Mouse (Mus musculus) stomach, embryonic 15.5 days (tissue): ENCODE measurements around the gene Chn2. TPM values are rescaled to one million over a fixed set of nuclear protein-coding genes. Genes with fewer than 3 reads are reported as not detected.

Experiments
- ATAC-seq: fragments of 200-750 bp; cut with Nextera tagmentation; 2 replicates; pipeline ENCODE4 v1.8.0; 2017; ENCODE audit warnings: low read depth, moderate number of reproducible peaks, moderate TSS enrichment; ENCODE audit not compliant: insufficient read depth, low FRiP score
- H3K27ac ChIP-seq: fragments of 300-500 bp; sonication (generic); 2 replicates; pipeline ENCODE4 v1.5.1; 2015; ENCODE audit warnings: mild to moderate bottlenecking, inconsistent platforms
- H3K27me3 ChIP-seq: fragments of 300-500 bp; sonication (generic); replicated peaks from 2 replicates; pipeline ENCODE4 v1.6.1; 2015; ENCODE audit warnings: inconsistent platforms
- H3K36me3 ChIP-seq: fragments of 300-500 bp; sonication (generic); 2 replicates; pipeline ENCODE4 v1.6.1; 2015; ENCODE audit warnings: inconsistent platforms
- H3K4me1 ChIP-seq: fragments of 300-500 bp; sonication (generic); 2 replicates; pipeline ENCODE4 v1.6.1; 2015; ENCODE audit warnings: inconsistent platforms
- H3K4me2 ChIP-seq: fragments of 300-500 bp; sonication (generic); 2 replicates; pipeline ENCODE4 v1.6.1; 2015; ENCODE audit warnings: mild to moderate bottlenecking, inconsistent platforms
- H3K4me3 ChIP-seq: fragments of 300-500 bp; sonication (generic); replicated peaks from 2 replicates; pipeline ENCODE4 v1.5.1; 2015; ENCODE audit warnings: inconsistent platforms
- H3K9ac ChIP-seq: fragments of 300-500 bp; sonication (generic); 2 replicates; pipeline ENCODE4 v1.6.1; 2015; ENCODE audit warnings: inconsistent platforms
- H3K9me3 ChIP-seq: fragments of 300-500 bp; sonication (generic); 2 replicates; pipeline ENCODE4 v1.6.1; 2016; ENCODE audit warnings: inconsistent platforms
- WGBS: fragments of 180-500 bp; shearing (Covaris S2); methylation state at CpG from one replicate; pipeline ENCODE4 v1.1.7; 2015; 5-methylcytosine and 5-hydroxymethylcytosine counted together
- polyA plus RNA-seq: library from polyadenylated mRNA; unstranded; fragments of >200 nt; fragmentation: Nextera tagmentation; extraction: Ambion mirVana; gene quantifications from 2 replicates; pipeline ENCODE4 v1.2.1, GENCODE M21; 2015

Gene Chn2
- polyA plus RNA-seq, 1 experiment from 2014 or later, result 15.6 TPM

DNA sequence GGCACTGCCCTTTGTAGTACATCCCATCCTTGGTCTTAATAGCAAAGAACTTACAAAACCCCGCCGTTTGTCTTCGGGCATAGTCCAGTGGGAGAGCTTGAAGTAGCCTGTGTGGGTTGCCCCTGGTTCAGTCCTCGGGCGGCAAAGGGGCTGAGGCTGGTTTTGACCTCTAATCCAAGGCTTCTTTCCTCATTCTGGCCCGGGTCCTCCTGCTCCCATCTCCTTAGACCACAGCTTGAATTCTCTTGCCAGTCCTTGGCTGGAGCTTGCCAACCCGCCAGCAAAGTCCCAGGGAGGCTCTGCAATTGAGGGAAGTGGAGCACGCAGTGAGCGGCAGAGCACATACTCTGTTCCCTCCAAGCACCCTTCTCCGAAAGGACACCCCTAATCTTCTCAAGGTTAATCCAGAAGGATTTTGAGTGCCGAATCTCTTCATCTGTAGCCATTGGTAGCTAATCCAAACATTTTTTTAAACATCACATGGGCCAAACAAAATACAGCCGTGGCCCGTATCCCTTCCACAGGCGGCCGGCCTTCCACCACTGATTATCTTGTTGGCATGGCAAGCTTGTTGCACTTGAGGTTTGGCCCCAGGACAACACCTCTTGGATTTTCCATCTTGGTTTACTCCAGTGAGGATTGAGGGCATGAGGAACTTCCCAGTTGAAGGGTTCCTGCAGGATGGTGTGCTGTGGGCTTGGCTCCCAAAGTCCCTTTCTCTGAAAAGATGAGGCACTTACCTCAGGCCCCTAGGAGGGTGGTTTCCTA lies 41.3 kb downstream of the Chn2 start:
- no peak overlapping the region for H3K4me2 ChIP-seq
- H3K4me1 ChIP-seq, result 0 out of 2 replicates have a peak, but pooled peaks cover 4% of the 10 kb centered on the region
- H3K9me3 ChIP-seq, result no peaks in the 10 kb centered on the region
- no peak overlapping the region for H3K27ac ChIP-seq
- no peaks in the 10 kb centered on the region for H3K27me3 ChIP-seq
- ATAC-seq, result no peak
- H3K9ac ChIP-seq, result no peak overlapping the region
- WGBS, result 89% methylated on average over 15 of the region's 15 CpGs
- no peak overlapping the region for H3K4me3 ChIP-seq
- no peaks in the 10 kb centered on the region for H3K36me3 ChIP-seq

- H3K27ac ChIP-seq, result no peak overlapping the region
- ATAC-seq, result no peak
- no peak overlapping the region for H3K4me3 ChIP-seq
- H3K4me2 ChIP-seq, result no peak overlapping the region
- no peak overlapping the region for H3K9ac ChIP-seq
- H3K9me3 ChIP-seq, result no peaks in the 10 kb centered on the region
- H3K27me3 ChIP-seq, result no peaks in the 10 kb centered on the region
- 81% methylated on average over 2 of the region's 2 CpGs for WGBS
- no peaks in the 10 kb centered on the region for H3K36me3 ChIP-seq
- 0 out of 2 replicates have a peak, but pooled peaks cover 4% of the 10 kb centered on the region for H3K4me1 ChIP-seq
Measured at GRCm38 (mm10) chr6:54082576-54082975, 43.2 kb downstream of the Chn2 start.

GRCm38 (mm10) chr6:54084046-54084445 lies 44.7 kb downstream of the Chn2 start:
- no peak overlapping the region for H3K9ac ChIP-seq
- H3K4me2 ChIP-seq, result no peak overlapping the region
- no peak for ATAC-seq
- no peaks in the 10 kb centered on the region for H3K4me1 ChIP-seq
- H3K9me3 ChIP-seq, result no peaks in the 10 kb centered on the region
- H3K27me3 ChIP-seq, result no peaks in the 10 kb centered on the region
- H3K4me3 ChIP-seq, result no peak overlapping the region
- H3K36me3 ChIP-seq, result no peaks in the 10 kb centered on the region
- H3K27ac ChIP-seq, result no peak overlapping the region
- WGBS, result 75% methylated on average over 6 of the region's 6 CpGs

DNA sequence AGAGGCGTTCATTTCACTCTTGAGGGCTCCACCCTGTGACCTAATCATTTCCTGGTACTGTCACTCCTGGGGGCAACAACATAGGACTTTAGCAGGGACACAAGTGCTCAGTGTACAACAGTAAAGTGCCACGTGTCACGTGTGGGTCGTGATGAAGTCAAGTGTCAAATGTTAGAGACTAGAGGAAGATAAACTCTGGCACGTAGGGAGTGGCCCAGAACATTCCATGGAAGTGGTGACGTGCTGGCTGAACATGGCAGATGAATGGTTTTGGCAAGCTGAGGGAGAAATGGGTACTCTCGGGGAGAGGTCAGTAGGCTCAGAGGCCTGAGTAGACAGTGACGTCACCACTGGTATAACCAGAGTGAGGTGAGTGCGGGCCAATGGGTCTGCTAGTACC lies 45.7 kb downstream of the Chn2 start:
- Histone ChIP-seq H3K9ac (no peak overlapping the region), H3K27ac (no peak overlapping the region), H3K4me2 (no peak overlapping the region), H3K36me3 (no peaks in the 10 kb centered on the region), H3K9me3 (no peaks in the 10 kb centered on the region), H3K4me1 (no peaks in the 10 kb centered on the region), H3K27me3 (no peaks in the 10 kb centered on the region), H3K4me3 (no peak overlapping the region)
- 73% methylated on average over 9 of the region's 9 CpGs for WGBS
- ATAC-seq, result no peak

DNA sequence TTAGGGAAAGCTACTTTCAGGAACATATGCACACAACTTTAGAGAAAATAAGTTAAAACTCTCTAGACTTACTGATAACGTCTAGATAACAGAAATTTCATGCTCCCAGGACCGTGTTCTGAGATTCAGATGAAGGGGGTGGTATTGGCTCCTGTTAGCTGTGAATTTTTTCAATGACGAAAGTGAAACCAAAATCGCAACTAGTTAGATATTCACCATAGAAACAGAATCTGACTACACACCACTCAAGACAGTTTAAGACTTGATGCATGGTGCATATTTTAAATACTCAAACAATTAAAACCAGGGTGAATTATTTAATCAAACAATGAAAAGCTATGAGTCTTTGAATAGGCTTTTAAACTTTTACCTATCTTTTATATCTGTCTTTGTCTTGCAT lies 48.8 kb downstream of the Chn2 start:
- WGBS, result 71% methylated on average over 4 of the region's 4 CpGs
- no peak overlapping the region for H3K4me3 ChIP-seq
- no peak for ATAC-seq

DNA sequence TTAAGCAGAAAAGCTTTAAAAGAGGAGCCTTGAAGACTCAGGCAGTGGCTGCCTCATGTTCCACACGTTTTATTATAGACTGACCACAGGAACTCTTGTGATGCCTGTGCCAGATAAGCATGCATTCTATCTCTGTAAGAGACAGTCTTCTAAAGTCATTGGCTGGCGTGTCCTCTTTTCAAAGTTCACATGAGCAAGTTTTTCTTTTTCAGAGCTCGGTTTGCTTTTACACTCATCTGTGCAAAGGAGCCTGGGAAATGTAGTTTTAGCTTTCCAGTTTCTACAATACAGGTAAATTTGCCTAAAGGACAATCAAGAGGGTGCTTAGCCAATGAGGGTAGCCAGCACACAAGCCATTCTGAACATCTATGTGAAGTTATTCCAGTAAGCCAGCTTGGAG lies 51.5 kb downstream of the Chn2 start:
- Histone ChIP-seq H3K27me3 (no peaks in the 10 kb centered on the region), H3K9ac (no peak overlapping the region), H3K27ac (no peak overlapping the region), H3K36me3 (no peaks in the 10 kb centered on the region), H3K9me3 (no peaks in the 10 kb centered on the region), H3K4me3 (no peak overlapping the region), H3K4me1 (no peaks in the 10 kb centered on the region), H3K4me2 (no peak overlapping the region)
- 51% methylated on average over 3 of the region's 3 CpGs for WGBS
- no peak for ATAC-seq

More for the DNA sequence above, 48.8 kb downstream of the Chn2 start:
- Histone ChIP-seq H3K9me3 (no peaks in the 10 kb centered on the region), H3K4me1 (no peaks in the 10 kb centered on the region), H3K9ac (no peak overlapping the region), H3K36me3 (no peaks in the 10 kb centered on the region), H3K4me2 (no peak overlapping the region), H3K27me3 (no peaks in the 10 kb centered on the region), H3K27ac (no peak overlapping the region)

DNA sequence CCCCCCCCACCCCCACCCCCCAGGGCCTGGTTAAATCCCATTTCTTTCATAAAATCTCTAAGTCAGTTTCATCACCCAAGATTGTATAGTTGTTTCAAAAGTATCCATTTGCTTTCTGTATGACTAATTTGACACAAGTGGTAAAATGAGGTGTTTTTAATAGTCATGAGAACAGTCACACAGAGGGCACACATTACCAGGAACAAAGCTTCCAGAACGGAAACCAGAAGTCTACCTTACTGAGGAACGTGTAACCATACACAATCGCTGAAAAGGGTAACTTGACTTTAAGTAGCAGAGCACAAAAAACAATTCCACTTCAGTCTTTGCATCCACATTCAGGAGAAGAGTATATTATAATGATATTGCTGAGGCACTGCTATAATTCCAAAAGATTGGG lies 53.6 kb downstream of the Chn2 start:
- no peak overlapping the region for H3K9ac ChIP-seq
- no peaks in the 10 kb centered on the region for H3K36me3 ChIP-seq
- no peak for ATAC-seq
- H3K4me2 ChIP-seq, result no peak overlapping the region
- 79% methylated on average over 3 of the region's 3 CpGs for WGBS
- H3K9me3 ChIP-seq, result no peaks in the 10 kb centered on the region
- no peaks in the 10 kb centered on the region for H3K27me3 ChIP-seq
- H3K4me3 ChIP-seq, result no peak overlapping the region
- no peak overlapping the region for H3K27ac ChIP-seq
- no peaks in the 10 kb centered on the region for H3K4me1 ChIP-seq

DNA sequence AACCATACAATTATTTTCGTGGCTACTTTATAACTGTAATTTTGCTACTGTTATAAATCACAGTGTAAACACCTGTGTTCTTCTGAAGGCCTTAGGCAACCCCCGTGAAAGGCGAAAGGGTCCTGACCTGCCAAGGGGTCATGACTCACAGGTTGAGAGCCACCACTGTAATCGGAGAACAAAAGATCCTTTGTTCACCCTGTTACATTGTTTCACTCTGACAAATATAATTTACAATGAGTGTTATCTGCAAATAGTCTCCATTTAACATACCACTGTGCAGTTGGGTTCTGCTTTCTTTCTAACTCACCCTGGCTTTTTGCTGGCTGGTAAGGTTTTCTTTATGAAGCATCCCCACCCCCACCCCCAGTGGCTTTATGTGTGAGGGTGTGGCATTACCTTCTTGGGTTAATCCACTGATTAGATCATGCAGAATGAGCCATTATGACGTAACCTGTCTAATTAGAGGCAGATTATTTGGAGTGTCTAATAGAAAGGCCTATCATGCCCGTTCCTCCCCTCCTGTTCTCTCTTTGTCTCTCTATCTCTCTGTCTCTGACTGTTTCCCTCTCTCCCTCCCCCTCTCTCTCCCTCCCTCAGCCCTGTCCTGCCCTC lies 56.9 kb downstream of the Chn2 start:
- Histone ChIP-seq H3K27ac (no peak overlapping the region), H3K9ac (no peak overlapping the region), H3K27me3 (no peaks in the 10 kb centered on the region), H3K4me2 (no peak overlapping the region), H3K4me3 (no peak overlapping the region), H3K4me1 (no peaks in the 10 kb centered on the region), H3K36me3 (no peaks in the 10 kb centered on the region), H3K9me3 (no peaks in the 10 kb centered on the region)
- no peak for ATAC-seq
- 47% methylated on average over 6 of the region's 6 CpGs for WGBS

DNA sequence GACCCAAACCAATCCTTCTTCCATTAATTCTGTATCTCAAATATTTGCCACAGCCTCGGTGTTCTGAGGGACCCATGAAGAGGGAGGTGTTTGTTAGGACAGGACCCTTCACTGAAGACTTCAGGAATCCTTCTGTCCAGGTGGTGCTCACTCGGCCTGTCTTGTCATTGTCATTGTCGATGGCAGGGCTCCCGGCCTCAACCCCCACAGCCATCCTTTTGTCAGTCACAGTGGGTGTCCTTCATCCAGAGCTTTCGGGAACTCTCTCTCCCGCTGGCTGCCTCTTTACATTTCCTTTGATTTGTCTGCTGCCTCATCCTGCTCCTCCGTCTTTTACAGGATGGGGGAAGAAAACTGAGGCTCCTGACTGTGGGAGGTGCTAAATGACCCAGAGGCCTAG lies 57.5 kb downstream of the Chn2 start:
- Histone ChIP-seq H3K36me3 (no peaks in the 10 kb centered on the region), H3K27me3 (no peaks in the 10 kb centered on the region), H3K4me1 (no peaks in the 10 kb centered on the region), H3K27ac (no peak overlapping the region), H3K4me2 (no peak overlapping the region), H3K9me3 (no peaks in the 10 kb centered on the region), H3K9ac (no peak overlapping the region), H3K4me3 (no peak overlapping the region)
- no peak for ATAC-seq
- 42% methylated on average over 7 of the region's 7 CpGs for WGBS

GRCm38 (mm10) chr6:54098339-54098738 lies 59.0 kb downstream of the Chn2 start:
- H3K36me3 ChIP-seq, result no peaks in the 10 kb centered on the region
- H3K27ac ChIP-seq, result no peak overlapping the region
- no peak overlapping the region for H3K4me3 ChIP-seq
- no peaks in the 10 kb centered on the region for H3K4me1 ChIP-seq
- H3K9ac ChIP-seq, result no peak overlapping the region
- no peak for ATAC-seq
- no peaks in the 10 kb centered on the region for H3K9me3 ChIP-seq
- 94% methylated on average over 6 of the region's 6 CpGs for WGBS
- H3K27me3 ChIP-seq, result no peaks in the 10 kb centered on the region
- H3K4me2 ChIP-seq, result no peak overlapping the region

DNA sequence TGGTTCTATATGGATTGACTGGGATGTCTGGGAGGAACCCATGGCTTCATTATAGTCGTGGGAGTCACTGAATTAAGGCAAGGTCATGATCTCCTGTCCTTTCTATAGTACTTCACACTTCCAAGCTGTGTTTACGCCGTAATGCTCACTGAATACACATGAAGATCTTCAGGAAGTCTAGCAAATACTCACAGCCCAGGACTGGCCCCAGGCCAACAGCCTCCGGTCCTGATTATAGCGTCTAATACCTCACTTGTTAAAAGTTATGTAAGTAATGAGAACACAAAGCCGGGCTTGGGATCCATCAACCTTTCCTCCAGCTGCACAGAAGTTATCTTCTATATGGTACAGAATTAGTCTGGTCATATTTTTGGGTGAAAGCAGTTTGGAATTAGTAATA lies 60.3 kb downstream of the Chn2 start:
- Histone ChIP-seq H3K9me3 (no peaks in the 10 kb centered on the region), H3K27ac (no peak overlapping the region), H3K36me3 (no peaks in the 10 kb centered on the region), H3K4me3 (no peak overlapping the region), H3K4me2 (no peak overlapping the region), H3K27me3 (no peaks in the 10 kb centered on the region), H3K4me1 (no peaks in the 10 kb centered on the region), H3K9ac (no peak overlapping the region)
- WGBS, result 27% methylated on average over 6 of the region's 6 CpGs
- no peak for ATAC-seq

GRCm38 (mm10) chr6:54102210-54102609 lies 62.9 kb downstream of the Chn2 start:
- WGBS, result 84% methylated on average over 4 of the region's 4 CpGs
- H3K27me3 ChIP-seq, result no peaks in the 10 kb centered on the region
- no peaks in the 10 kb centered on the region for H3K4me1 ChIP-seq
- no peak overlapping the region for H3K4me2 ChIP-seq
- H3K36me3 ChIP-seq, result no peaks in the 10 kb centered on the region
- H3K9me3 ChIP-seq, result no peaks in the 10 kb centered on the region
- H3K4me3 ChIP-seq, result no peak overlapping the region
- H3K9ac ChIP-seq, result no peak overlapping the region
- ATAC-seq, result no peak
- H3K27ac ChIP-seq, result no peak overlapping the region
